Mouse (Mus musculus): ENCODE data around the gene Unc45a. TPM values are rescaled to one million over a fixed set of nuclear protein-coding genes. Genes with fewer than 3 reads are reported as not detected.
A peak's percentile ranks its signal among the peaks of the same experiment; 100 is the strongest.

Gene Unc45a
- total and polyA plus RNA-seq, 3 experiments, result 7.9 to 21.8 (median 16.8) TPM

- in situ Hi-C loops (cut with MboI; ENCODE audit: low pct_ligation_motif_present, low pct_unique_long_range_greater_than_20kb, low sequenced_read_pairs) (loop anchor here (5.0 to 25.0 kb wide), 2 partner anchors 196 to 451 kb away; partner anchors contain the start of gene Iqgap1), dilution Hi-C loops (cut with MboI; ENCODE audit: extremely low pct_ligation_motif_present, extremely low pct_unique_long_range_greater_than_20kb, low sequenced_read_pairs) (loop anchor here (25.0 kb wide), 1 partner anchor 176 kb away; no protein-coding TSS in a partner anchor)
- H3K27ac ChIP-seq (ENCODE audit: insufficient read depth, low read depth), result peak overlapping the region; percentile 46; the same call in 1 of the 2 replicates
- H3K4me2 ChIP-seq (ENCODE audit: insufficient read depth, low read depth, poor library complexity, severe bottlenecking), result peak overlapping the region; percentile 68
- peak overlapping the region; percentile 37; the same call in 1 of the 2 replicates for H3K9ac ChIP-seq (ENCODE audit: insufficient read depth, low read depth)
- no peaks in the 10 kb centered on the region for H3K9me3 ChIP-seq (replicated peaks; ENCODE audit: low read length)
- TF ChIP-seq BHLHE40 (IDR thresholded peaks at IDR 0.05; ENCODE audit: low read depth, low read length), result 0 out of 2 replicates have a peak, but pooled peaks have one; percentile 8
- peak; percentile 94 for TF ChIP-seq SMC3 (IDR thresholded peaks at IDR 0.05; ENCODE audit: low read depth, low read length)
- peak; percentile 50; the same call in 1 of the 2 replicates for TF ChIP-seq SIN3A (IDR thresholded peaks at IDR 0.05; ENCODE audit: low read length)
- TF ChIP-seq USF2 (conservative IDR thresholded peaks at IDR 0.05; ENCODE audit: low read depth, low read length), result no peak
- TF ChIP-seq CTCF (conservative IDR thresholded peaks at IDR 0.05 in 1 of 2, IDR thresholded peaks at IDR 0.05 in 1 of 2; ENCODE audit: low read depth in 2 of 2, low read length in 2 of 2), result peak; percentile 83 to 97
- TF ChIP-seq MAZ (IDR thresholded peaks at IDR 0.05; ENCODE audit: low read depth, low read length), result 0 out of 2 replicates have a peak, but pooled peaks have one; percentile 18
- TF ChIP-seq RAD21 (IDR thresholded peaks at IDR 0.05; ENCODE audit: low read depth, low read length), result peak; percentile 99
- peak; percentile 51; the same call in 1 of the 2 replicates for TF ChIP-seq MXI1 (IDR thresholded peaks at IDR 0.05; ENCODE audit: low read depth, low read length)
- TF ChIP-seq ZC3H11A (IDR thresholded peaks at IDR 0.05; ENCODE audit: low read depth, low read length), result peak; percentile 55
- TF ChIP-seq ZKSCAN1 (IDR thresholded peaks at IDR 0.05; ENCODE audit: borderline replicate concordance, low read depth, low read length), result no peak
- no peak for TF ChIP-seq GABPA (IDR thresholded peaks at IDR 0.05; ENCODE audit: insufficient replicate concordance, low read depth, low read length)
- TF ChIP-seq E2F4 (IDR thresholded peaks at IDR 0.05; ENCODE audit: insufficient replicate concordance, low read depth, low read length), result no peak
- 0 out of 2 replicates have a peak, but pooled peaks have one; percentile 28 for TF ChIP-seq ZMIZ1 (IDR thresholded peaks at IDR 0.05; ENCODE audit: low read depth, low read length)
- DNase-seq (ENCODE audit: extremely low read depth), result peak; percentile 87
- peaks cover 41 to 60% of the 10 kb centered on the region in 2 experiments for H3K36me3 ChIP-seq (replicated peaks in 1 of 2; ENCODE audit: control insufficient read depth in 1 of 2, insufficient read depth in 1 of 2, low read length in 1 of 2)
- H3K4me3 ChIP-seq (replicated peaks in 1 of 3; ENCODE audit: low read depth in 2 of 3, low read length in 2 of 3, poor library complexity in 1 of 3), result peak overlapping the region; percentile 47 to 57 (median 47)
- no peaks in the 10 kb centered on the region for H3K79me2 ChIP-seq (replicated peaks; ENCODE audit: control insufficient read depth, extremely low read depth, insufficient read depth, poor library complexity, severe bottlenecking)
- H3K4me1 ChIP-seq (ENCODE audit: control insufficient read depth in 1 of 2, insufficient read depth in 2 of 2), result peaks cover 3 to 28% of the 10 kb centered on the region in 2 experiments; a peak in 3 of 4 replicates
- no peaks in the 10 kb centered on the region for H3K27me3 ChIP-seq (replicated peaks)
Measured at GRCm38 (mm10) chr7:80386235-80386930, 45.6 kb upstream of the Unc45a start.

DNA sequence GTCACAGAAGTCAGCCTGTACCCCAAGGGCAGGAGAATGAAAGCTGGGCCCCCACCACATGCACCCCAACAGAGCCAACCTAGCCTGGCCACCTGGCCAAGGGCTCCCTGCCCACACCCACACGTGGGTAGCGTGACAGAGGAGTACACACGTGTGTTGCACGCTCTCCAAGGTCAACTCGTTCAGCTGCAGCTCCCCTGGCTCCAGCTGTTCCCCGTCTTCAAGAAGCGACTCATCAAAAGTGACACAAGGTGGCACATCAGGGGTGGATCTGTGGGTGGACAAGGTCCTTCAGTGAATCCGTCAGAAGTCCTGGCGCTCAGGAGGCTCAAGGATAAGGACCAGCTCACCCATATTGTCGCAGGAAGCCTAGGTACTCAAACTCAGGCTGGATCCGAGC is 42.1 kb upstream of the Unc45a start:
- no peaks in the 10 kb centered on the region for H3K27me3 ChIP-seq (replicated peaks)
- no peak overlapping the region for H3K4me3 ChIP-seq (replicated peaks in 1 of 3; ENCODE audit: low read depth in 2 of 3, low read length in 2 of 3, poor library complexity in 1 of 3)
- no peak overlapping the region for H3K9ac ChIP-seq (ENCODE audit: insufficient read depth, low read depth)
- peaks cover 47 to 66% of the 10 kb centered on the region in 2 experiments for H3K36me3 ChIP-seq (replicated peaks in 1 of 2; ENCODE audit: control insufficient read depth in 1 of 2, insufficient read depth in 1 of 2, low read length in 1 of 2)
- peaks cover 1 to 16% of the 10 kb centered on the region in 2 experiments; a peak in 3 of 4 replicates for H3K4me1 ChIP-seq (ENCODE audit: control insufficient read depth in 1 of 2, insufficient read depth in 2 of 2)
- no peaks in the 10 kb centered on the region for H3K79me2 ChIP-seq (replicated peaks; ENCODE audit: control insufficient read depth, extremely low read depth, insufficient read depth, poor library complexity, severe bottlenecking)
- TF ChIP-seq ZNF384 (IDR thresholded peaks at IDR 0.05; ENCODE audit: low read depth, low read length) (no peak), BHLHE40 (IDR thresholded peaks at IDR 0.05; ENCODE audit: low read depth, low read length) (no peak), E2F4 (IDR thresholded peaks at IDR 0.05; ENCODE audit: insufficient replicate concordance, low read depth, low read length) (no peak), GABPA (IDR thresholded peaks at IDR 0.05; ENCODE audit: insufficient replicate concordance, low read depth, low read length) (no peak), SMC3 (IDR thresholded peaks at IDR 0.05; ENCODE audit: low read depth, low read length) (no peak), JUND (conservative IDR thresholded peaks at IDR 0.05; ENCODE audit: low read depth, low read length) (no peak), POLR2A (IDR thresholded peaks at IDR 0.05; ENCODE audit: low read depth, low read length) (no peak), CHD1 (IDR thresholded peaks at IDR 0.05; ENCODE audit: low read depth, low read length) (no peak), USF2 (conservative IDR thresholded peaks at IDR 0.05; ENCODE audit: low read depth, low read length) (no peak), MYC (IDR thresholded peaks at IDR 0.05; ENCODE audit: low read depth, low read length) (no peak)
- dilution Hi-C loops (cut with MboI; ENCODE audit: extremely low pct_ligation_motif_present, extremely low pct_unique_long_range_greater_than_20kb, low sequenced_read_pairs) (loop anchor here (25.0 kb wide), 1 partner anchor 179 kb away; no protein-coding TSS in a partner anchor), in situ Hi-C loops (cut with MboI; ENCODE audit: low pct_ligation_motif_present, low pct_unique_long_range_greater_than_20kb, low sequenced_read_pairs) (loop anchor here (25.0 kb wide), 1 partner anchor 454 kb away; the partner anchor contains the start of gene Iqgap1)
- H3K9me3 ChIP-seq (replicated peaks; ENCODE audit: low read length), result no peaks in the 10 kb centered on the region
- no peak overlapping the region for H3K4me2 ChIP-seq (ENCODE audit: insufficient read depth, low read depth, poor library complexity, severe bottlenecking)
- H3K27ac ChIP-seq (ENCODE audit: insufficient read depth, low read depth), result no peak overlapping the region
- DNase-seq (ENCODE audit: extremely low read depth), result no peak
